Mouse (Mus musculus) right cerebral cortex, postnatal 36 days (tissue): ENCODE measurements at regions not wholly inside any gene's neighbourhood (a gene's known extent, or its start where the extent isn't known, plus 50 kb on each side); places are given as distances from the start of the nearest gene placed in this dataset.
"Not testable (repeated sequence)": the region's sequence is repeated elsewhere in the genome, so short reads cannot be mapped to it uniquely, and the experiment has no call there.

Experiments used
- DNase-seq, 2 experiments: peaks; one replicate each; pipeline ENCODE4 v3.0.0; 2022; ENCODE audit warnings: low spot score in 2 of 2, mixed read lengths in 1 of 2

DNA sequence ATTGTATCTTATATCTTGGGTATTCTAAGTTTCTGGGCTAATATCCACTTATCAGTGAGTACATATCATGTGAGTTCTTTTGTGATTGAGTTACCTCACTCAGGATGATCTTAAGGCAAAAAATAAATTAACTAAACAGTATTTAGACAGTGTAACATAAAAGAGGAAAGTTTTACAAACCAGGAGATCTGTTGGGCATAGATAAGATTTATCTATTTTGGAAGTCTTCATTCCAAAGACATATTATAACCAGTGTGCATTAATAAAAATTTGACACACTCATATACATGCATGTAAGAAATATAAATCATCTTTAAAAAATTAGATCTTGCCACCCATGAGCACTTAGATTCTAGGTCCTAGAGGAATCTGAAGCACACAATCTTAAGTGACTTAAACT lies 343.9 kb upstream of the Fam174a start:
- no peak for DNase-seq

DNA sequence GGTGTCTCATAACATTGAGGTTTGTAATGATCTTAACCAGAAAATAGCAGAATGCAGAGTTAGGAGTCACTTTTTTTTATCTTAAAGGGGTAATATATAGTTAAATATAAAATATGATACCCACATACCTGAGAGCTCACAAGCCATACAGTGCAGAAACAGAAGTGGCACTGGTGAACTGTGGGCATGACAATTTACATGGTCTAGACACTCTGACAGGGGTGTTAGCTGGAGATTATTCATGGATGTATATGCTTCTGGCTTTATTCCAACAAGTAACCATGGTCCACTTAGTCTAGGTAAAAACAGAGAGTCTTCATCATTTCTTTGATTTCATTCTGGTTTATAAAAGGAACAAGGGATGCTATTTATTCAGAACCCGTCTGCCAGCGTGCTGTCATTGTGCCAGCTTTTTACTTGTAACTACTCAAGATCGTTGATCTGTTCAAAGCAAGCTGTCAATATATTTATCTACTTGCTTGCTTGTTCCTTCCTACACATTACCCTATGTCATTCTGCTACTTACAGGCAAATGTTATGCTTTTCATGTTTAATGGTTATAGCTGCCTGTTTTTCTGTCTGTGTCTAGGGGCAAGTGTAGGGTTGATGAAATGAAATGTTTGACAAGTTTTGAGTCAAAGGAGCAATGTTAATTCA lies 343.2 kb upstream of the Fam174a start:
- DNase-seq: no peak

DNA sequence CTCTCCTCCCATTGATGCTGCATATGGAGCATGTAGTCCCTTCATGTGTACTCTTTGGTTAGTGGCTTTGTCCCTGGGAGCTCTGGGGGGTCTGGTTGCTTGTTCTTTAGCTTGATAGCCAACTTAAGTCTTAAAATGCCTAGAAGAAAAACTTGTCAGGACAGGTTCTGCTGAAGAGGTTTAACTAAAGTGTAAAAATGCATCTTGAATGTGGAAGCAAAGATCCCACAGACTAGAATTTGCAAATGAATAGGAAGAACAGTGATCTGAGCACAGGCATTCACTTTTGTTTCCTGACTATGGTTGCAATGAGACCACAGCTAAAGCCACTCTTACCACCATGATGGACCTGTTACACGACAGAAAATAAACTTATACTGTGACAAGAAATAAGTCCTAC lies 320.1 kb upstream of the Fam174a start:
- no peak for DNase-seq

DNA sequence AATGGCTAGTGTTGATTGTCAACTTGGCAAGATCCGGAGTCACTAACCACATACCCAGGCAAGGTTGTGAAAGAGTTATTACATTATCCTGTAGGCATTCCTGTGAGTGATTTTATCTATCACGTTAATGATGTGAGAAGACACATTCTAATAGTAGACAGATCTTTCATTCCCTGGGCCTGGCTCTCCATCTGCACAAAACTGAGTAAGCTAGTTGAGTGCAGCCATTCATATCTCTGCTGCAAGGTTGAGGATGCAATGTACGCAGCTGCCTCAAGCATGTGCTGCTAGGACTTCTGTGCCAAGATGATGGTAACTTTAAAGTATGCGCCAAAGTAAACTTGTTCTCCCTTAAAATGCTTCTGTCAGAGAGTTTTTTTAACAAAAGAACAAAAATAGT lies 309.5 kb upstream of the Fam174a start:
- DNase-seq: no peak

DNA sequence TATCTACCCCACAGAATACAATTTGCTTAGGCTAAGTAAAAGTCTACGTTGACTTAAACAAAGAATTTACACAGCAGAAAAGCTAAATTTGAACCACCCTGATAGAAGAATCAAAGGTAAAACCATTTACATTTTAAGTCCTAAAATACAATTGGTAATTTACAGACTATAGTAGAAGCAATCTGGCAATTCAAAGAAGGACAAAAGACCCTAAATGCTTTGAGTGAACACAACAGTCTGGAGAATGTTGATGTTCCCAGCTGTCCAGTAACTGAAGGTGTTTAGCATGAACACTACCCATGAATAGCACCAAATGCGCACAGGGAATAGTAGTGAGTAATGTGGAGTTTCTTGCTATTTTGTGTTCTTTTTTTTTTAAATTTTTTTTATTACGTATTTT lies 282.8 kb upstream of the Fam174a start:
- no peak for DNase-seq

DNA sequence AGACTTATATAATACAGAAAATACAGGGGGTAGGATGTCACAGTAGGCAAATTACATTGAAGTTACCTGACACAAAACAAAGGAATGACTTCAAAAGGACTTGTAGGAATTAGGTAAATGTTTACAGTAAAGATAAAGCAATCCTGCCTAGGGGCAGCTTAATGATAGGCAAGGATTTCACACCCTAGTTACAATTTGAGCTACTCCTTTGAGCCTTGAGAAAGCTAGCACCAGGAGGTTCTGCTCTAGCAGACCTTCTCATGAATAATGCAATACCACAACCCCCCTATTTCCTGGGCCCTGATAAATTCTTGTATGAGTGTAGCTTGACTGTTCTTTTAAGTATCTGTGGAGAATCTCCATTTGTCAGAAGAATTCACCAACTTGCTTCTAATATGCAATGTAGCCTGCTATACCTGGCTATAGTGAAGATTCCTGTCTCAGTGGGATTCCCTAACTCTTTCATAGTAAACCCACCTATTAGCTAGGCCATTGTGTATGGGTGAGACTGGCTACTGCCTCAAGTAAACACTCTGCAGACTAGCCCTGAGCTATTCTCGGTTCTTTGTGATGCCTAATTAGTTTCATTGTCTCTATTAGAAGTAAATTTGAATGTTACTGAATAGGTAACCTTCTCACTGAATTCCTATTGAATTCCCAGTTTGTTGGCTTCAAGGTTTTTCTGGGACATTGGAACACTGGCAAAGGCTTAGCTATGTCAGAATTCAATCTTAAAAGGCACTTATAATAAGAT lies 279.6 kb upstream of the Fam174a start:
- not testable (repeated sequence) for DNase-seq

DNA sequence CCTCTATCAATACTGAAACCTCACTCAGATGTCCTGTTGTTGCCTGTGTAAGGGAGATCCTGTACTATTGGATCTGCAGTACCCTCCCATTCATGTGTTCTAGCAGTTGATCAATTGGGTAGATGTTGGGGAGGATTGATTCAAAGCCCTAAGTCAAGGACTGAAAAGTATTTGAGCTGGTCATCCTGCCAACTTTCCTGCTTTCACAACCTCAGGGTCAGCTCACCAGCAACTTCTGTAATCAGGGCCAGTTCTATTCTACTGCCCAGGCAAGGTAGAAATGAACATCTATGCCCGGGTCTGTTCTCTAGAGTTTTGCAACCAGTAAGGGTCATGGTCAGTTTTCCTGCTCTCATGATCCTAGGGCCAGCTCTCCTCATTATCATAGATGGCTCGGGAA lies 275.0 kb upstream of the Fam174a start:
- no peak for DNase-seq

DNA sequence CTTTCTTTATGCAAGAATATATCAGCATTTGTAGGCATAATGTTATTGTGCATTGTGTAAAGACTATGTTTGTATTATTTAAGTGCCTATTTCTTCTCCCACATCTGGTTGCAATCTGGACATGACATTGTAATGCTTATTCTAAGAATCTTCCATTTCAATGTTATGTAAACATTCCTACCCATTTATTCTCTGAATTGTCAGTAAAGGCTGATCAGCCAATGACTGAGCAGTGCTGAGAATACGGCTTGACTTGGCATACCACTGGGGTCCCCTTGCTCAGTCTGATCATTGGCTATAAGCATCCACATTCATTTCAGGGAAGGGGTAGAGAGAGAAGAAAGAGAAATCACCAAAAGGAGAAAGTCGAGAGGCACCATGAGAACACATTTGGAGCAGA lies 273.1 kb upstream of the Fam174a start:
- DNase-seq: no peak

DNA sequence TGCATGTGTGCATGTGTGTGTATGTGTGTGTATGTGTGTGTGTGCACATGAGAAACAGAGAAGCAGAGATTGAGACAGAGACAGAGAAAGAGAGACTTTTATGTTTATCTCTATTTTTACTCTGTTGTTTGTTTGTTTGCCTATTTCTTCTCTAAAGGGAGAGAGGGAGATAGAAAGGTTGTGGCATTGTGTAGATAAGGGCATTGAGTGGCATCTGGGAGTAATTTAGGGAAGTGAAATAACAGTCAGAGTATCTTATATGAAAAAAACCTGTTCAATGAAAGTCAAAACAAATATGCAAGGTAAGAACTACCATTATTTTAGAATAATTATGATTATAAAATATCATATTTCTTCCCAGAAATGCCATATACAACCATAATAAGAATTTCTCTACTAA lies 270.1 kb upstream of the Fam174a start:
- DNase-seq: no peak

DNA sequence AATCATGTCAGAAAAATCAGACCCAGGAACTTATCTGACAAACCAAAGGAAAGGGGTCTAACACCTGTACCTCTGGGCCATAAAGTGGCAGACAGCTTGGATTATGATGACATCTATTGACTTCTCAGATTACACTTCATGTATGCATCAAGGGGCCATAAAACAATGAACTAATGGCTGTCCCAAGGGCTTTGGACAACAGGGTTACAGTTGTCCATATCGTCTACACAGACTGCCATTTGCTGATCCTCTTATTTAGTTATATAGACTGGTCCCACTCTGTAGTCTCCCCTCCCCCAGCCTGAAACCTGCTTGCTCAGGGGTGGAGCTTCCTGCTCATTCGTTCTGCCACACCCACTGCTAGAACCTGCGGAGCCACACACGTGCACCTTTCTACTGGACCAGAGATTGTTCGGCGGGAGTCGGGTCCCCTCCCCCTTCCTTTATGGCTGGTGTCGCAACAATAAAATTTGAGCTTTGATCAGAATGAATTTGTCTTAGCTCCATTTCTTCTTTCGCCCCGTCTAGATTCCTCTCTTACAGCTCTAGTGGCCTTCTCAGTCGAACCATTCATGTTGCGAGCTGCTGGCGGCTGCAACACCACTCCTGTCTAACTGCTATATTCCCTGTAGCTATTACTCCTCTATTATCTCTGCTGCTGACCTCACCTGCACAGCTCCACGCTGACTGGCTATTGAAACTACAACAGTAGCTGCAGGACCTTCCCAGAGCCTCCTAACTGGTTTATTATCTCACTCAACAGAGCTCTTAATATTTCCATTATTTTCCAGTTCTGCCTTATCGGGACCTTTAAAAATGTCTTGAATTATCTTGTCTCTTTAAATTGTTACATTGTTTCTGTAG lies 248.9 kb upstream of the Fam174a start:
- no peak for DNase-seq

DNA sequence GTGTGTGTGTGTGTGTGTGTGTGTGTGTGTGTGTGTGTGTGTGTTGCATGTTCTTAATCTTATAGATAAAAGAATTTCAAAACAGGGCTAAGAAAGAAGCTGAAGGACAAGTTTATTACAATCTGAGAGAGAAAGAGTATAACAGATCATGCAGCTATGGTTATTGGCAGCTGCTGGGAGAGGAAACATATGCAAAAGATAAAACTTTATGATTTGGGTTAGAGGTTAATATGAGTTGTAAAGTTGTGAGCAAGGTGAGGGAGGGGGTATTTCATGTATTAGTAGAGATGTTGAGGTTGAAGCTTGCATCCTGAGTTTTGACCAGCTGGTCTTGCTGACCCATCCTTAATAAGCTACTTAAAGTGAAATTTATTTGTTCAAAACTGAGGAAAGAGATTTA lies 247.8 kb upstream of the Fam174a start:
- DNase-seq: no peak

DNA sequence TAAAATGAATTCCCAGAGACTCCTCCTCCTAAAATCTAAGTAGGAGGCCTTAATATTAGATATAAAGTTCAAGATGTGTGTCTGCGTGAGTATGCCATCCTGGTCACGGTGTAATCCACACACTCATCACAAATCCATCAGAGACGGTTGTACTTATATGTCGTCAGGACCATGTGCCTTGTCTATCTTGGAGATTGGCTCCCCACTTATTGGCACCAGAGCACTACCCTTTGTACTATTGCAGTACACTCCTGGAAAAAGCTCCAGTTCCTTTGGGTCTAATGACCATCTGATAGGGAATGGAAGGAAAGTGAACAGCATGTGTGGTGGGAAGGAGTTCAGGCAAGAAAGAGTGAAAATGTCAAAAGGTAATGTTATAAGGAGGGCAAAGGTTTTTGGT lies 247.4 kb upstream of the Fam174a start:
- no peak for DNase-seq

DNA sequence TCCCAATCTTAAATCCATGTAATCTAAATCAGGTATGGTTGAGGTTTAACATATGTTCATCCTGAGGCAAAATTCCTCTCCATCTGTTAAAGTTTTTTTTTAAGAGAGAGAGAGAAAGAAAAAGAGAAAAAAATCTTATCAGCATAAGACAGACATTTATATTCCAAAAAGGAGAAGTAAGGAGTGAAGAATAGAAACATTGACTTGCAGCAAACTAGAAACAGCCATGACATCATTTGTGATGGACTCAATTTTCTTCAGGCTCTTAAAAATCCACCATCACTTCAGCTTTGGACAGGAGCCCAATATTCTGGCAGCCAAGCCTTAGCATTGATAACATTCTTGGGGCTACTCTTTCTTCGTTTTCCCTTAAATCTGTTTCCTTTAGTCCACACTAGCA lies 238.3 kb upstream of the Fam174a start:
- DNase-seq: no peak

DNA sequence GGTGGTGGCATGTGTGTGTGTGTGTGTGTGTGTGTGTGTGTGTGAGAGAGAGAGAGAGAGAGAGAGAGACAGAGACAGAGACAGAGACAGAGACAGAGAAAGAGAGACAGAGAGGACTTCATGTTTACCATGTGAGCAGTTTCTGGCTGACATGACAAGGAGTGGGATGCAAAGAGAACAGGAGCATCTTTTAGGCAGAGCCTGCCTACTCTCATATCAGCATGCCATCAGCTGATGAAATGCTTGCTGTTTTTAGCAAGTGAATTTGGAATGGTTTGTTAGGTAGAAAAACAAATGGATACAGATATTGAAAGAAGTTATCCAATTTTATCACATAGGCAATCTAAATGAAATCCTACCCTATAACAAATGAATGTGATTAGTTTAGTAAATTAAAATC lies 203.5 kb upstream of the Fam174a start:
- DNase-seq: no peak

DNA sequence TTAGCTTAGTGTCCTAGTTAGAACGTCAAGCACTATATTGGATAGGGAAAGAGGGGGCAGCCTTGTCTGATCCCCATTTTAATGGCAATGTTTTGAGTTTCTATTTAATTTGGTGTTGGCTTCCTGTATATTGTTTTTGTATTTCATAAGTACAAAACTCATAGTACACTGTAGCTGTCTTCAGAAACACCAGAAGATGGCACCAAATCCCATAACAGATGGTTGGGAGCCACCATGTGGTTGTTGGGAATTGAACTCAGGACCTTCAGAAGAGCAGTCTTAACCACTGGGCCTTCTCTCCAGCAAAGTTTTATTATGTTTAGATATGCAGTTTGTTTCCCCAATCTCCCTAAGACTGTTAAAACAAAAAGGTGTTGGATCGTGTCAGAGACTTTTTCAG lies 199.9 kb upstream of the Fam174a start:
- DNase-seq: no peak

DNA sequence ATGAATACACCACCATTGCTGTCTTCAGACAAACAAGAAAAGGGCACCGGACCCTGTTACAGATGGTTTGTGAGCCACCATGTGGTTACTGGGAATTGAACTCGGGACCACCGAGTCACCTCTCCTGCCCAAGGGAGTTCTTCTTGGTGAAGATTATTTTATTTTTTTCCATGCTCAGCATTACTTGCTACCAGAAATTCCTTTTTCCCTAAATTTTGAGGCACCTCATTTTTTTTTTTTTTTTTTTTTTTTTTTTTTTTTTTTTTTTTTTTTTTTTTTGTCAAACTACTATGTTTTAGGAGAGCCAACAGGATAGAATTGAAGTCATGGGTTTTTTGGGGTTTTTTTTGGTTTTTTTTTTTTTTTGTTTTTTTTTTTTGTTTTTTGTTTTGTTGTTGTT lies 165.9 kb upstream of the Fam174a start:
- no peak for DNase-seq

DNA sequence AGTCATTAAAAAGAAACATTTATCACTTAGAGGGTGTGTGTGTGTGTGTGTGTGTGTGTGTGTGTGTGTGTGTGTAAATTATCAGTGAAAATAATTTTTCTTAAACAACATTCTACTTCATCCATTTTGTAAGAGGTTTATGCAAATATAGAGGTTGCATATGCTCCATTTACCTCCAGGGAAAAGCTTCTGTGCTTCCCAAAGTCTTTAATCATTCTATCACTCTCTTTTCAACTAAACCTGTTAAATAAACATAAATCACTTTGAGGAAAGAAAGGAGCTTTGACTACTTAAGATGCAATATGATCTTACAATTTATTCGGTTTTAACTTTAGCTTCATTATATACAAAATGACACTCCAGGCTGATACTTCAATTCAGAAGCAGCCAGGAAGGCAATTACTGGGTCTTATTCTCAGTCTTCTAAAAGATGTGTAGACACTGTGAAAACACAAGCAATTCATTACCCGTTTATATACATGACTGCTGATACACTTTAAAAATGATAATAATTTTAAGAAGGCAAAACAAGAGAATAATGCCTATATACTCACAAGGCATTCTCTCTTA lies 139.3 kb upstream of the Fam174a start:
- no peak for DNase-seq

DNA sequence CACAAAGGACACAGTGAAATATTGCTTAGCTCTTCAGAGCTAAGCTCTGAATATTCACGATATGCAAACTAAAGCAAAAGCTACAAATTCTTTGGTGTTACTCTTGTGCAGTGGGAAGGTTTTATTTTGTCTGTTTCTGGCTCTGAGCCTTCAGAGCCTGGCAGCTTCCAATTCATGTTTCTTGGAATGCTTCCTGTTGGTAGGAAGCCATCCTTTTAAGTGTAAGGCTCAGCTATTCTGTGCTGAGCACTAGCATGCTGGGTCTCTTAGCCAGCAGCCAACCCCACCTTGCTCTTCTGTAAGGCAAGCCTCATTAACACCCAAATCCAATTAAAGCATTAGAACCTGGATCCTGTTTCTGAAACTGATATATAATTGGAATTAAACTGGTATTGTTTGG lies 94.5 kb upstream of the Fam174a start:
- peak; percentile 22 to 59 for DNase-seq

DNA sequence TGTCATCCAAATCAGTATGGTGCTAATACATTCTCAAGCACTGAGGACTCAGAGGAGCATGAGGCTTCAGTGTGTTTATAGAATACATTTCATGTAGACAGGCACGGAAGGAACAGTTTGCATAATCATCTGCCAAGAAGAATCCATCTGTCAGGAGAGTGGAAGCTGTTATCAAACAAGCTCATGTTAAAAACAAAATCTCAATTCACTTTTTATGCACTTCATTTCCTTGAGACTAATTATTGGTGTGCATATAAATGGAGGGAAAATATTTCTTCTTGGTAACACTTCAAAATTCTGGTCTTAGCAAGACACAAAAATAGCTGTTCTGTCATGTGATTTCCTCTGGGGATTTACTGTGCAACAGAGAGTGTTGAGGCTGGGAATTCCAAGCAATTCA lies 90.1 kb upstream of the Fam174a start:
- peak; percentile 0 to 1 for DNase-seq

DNA sequence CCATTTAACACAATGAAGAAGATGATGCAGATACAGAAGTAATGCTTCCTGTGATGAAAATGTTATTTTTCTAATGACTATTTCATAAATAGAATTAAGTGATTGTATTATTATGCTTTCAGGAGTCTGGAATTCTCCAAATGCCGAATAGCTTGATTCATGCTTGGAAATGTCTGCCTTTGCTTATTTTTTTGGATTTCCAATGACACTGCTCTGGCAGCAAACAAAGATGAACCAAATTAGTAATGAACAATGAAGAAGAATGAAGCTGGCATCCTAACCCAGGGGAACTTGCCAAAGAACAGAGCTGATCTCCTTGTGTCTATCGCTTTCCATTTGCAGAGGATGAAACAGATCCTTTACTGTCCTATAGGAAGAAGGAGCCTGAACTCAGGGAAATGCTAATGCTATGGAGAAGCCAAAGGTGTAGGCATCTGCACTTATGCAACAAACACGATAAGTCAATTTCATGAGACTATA lies 71.7 kb upstream of the Fam174a start:
- no peak for DNase-seq
